Mouse (Mus musculus) cerebellum, adult 11-12 months (tissue): ENCODE measurements around the gene Tmem120b.

Experiments used
- DNase-seq: peaks from one replicate; pipeline ENCODE4 v3.0.0; 2022

Tmem120b gene

DNA sequence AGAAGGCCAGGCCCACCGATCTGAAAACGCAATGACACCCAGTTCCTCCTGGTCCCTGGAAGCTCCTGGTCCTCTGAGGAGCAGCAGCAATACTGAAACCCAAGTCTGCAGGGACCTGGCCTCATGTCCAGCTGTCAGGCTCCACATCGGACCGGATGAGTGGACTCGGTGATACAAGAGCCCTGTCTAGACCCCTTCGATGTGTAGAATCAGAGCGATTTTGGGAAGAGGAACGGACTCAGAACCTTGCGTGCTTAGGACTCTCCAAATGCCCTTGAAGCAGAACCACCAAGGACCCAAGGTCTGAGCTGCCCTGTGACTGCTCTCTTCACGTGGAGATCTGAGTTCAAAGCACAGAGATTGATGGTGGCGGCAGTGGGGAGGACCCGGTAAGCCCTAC is at the start of gene Tmem120b:
Gene Tmem120b (plus strand): TSS at position 301 of the 400 bp plus-strand sequence.
- no peak for DNase-seq

DNA sequence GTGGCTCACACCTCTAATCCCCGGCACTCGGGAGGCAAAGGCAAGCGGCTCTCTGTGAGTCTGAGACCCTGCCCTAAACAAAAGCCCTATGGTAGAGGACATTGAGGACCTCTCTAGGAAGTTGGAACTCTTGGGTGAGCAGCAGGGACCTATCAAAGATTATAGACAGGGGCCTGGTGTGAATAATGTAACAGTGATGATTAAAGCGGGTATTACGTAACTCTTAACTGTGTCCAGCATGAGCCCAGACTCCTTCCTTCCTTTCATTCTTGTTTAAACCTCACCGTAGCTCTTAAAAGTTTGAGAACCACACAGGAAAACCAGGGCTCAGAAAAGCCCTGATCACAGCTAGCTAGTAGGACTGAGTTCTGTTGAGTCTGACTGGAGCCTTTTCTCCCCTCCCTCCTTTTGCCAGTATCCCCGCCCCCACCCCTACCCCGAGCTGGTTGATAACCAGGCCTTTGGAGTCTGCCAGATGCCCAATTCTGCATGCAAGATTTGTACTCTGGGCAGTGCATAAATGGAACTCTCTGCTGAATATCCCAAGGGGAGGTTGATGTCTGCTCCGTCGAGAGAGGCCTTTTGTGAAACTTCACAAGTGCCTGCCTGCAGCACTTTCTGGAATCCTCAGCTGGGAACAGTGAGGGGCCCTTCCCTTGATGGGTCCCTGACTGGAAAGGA is 48.7 kb upstream of the Tmem120b start:
- DNase-seq, result no peak

DNA sequence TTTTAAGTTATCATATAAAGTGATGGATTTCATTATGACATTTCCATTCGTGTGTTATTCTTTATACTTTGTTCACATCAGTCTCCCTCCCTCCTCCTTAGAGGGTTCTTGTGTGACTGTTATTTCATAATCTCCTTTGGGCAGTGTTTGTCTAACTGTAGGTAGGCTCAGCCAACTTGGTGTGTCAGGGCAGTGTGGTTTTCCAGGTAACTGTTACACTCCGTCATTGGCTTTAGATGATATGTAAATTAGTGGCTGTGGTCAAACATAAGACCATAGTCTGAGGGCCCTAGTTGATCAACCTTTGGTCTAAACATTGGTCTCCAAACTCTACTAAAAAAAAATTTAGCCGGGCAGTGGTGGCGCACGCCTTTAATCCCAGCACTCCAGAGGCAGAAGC is 47.8 kb upstream of the Tmem120b start:
- DNase-seq, result no peak

DNA sequence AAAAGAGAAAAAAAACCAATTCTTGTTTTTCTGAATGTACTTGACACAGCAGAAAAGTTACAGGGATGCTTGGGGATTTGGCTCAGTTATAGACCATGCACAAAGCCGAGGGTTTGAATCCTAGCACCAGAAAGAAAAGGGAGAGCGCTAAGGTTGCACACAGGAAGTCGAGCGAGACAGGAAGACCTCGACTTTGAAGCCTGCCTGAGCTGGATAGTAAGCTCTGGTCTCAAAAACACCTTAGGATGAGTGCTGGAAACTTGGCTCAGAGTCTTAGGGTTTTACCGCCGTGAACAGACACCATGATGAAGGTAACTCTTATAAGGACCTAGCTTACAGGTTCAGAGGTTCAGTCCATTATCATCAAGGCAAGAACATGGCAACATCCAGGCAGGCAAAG is 46.8 kb upstream of the Tmem120b start:
- no peak for DNase-seq

DNA sequence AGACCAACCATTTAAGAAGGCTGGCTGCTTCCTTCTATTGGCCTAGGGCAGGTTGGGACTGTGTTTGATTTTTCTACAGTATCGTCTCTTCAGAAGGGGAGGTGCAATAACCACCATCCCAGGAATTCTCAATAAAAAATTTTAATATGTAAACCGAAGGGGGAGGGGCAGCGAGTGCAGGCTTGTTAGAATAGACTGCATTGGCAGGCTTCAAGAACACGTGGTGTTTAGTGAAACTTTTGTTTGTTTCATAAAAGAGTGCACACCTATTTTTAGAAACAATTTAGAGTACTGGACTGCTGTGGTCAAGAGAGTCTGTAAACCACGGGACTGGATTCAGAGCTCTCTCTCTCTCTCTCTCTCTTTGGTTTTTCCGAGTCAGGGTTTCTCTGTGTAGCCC is 45.2 kb upstream of the Tmem120b start:
- DNase-seq, result no peak

GRCm38 (mm10) chr5:123024312-123024711 is 43.9 kb upstream of the Tmem120b start:
- DNase-seq, result no peak

DNA sequence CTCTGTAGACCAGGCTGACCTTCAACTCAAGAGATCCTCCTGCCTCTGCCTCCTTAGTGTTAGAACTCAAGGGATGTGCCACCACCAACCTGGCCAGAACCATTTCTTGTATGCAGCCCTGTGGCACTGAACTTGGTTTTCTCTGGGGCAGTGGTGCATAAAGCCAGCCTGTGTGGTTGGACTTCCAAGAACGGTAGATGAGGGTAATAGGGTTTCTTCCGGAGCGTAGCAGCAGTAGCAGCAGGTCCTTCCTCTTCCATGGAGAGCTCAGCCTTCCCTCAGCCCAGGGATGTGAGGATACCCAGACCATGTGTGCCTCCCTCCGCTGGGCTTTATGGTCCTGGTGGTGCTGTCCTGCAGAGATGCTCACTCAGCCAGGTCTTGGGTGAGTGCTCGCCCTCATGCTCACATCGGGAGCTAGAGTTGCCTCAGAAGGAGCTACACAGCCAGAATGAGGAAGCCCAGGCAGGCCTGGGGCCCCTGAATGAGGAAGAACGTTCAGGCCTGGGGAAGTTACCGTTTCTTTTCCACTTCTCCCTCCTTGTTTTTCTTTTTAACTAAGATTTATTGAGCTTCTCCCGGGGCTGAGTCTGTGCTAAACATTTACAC is 43.1 kb upstream of the Tmem120b start:
- DNase-seq, result no peak

GRCm38 (mm10) chr5:123026414-123026813 is 41.8 kb upstream of the Tmem120b start:
- DNase-seq, result no peak

DNA sequence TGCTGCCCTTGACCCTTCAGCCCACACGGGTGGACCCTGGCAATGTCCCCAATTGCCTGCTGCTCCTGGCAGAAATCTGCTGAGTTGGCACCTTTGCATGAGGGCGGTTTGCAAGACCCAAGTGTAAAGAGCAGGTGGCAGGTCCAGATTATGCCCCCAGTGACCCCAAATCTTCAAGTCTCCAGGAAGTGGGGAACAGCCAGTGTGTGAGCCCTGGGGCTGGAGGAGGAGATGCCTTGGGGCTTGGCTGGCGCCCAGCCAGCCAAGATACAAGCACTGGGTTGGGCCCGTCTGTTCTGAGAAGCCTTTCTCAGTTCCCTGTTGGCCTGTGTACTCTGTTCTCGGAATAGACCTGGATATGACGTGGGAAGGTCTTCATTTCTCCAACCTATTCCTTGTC is 40.8 kb upstream of the Tmem120b start:
- DNase-seq, result no peak

- no peak for DNase-seq
Observed at GRCm38 (mm10) chr5:123029729-123030128, 38.5 kb upstream of the Tmem120b start.

DNA sequence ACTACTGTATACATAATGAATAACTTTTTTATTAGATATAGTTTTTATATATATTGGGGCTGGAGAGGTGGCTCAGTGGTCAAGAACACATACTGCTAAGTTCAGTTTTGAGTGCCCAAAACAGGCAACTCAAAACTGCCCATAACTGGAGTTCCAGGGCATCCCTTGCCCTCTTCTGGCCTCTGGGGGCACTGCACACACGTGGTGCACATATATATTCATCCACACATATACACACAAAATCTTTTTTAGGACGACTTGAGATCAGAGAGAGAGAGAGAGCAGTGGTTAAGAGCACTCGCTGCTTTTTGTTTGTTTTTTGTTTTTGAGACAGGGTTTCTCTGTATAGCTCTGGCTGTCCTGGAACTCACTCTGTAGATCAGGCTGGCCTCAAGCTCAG is 36.9 kb upstream of the Tmem120b start:
- no peak for DNase-seq

DNA sequence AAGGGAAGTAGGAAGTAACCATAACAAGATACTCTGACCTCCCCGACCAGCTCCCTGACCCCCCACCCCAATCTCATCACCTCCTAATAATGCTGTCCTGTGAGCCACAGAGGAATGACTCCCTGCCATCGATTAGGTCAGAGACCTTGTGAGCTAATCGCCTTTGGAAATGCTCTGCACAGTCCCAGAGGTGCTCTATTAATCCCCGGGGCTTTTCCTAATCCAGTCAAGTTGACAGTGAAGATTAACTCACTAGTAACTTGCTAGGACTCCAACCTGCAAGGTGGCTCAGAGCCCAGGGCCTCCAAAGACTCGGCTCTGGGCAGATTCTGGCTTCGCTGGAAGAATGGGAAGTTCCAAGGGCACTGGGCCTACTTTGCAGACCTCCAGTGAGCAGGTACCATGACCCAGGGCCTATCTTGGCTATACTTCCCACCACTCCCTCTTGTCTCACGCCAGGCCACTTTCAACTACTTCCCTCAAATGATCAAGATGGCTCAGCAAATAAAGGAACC is 34.5 kb upstream of the Tmem120b start:
- no peak for DNase-seq

DNA sequence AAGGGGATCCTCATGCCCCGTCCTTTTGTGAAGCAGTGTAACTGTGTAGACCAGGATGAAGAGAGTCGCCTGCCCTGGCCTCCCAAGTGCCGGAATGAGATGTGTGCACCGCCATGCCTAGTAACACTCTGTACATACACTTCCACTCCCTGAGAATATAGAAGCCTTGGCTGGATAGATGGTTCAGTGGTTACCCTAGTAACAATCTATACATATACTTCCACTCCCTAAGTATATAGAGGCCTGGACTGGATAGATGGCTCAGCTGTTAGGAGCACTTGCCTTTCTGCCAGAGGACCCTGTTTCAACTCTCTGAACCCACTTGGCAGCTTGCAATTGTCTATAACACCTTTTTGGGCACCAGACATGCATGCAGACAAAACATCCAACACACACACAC is 33.1 kb upstream of the Tmem120b start:
- DNase-seq, result no peak

- DNase-seq, result no peak
Observed at GRCm38 (mm10) chr5:123035564-123035963, 32.7 kb upstream of the Tmem120b start.

DNA sequence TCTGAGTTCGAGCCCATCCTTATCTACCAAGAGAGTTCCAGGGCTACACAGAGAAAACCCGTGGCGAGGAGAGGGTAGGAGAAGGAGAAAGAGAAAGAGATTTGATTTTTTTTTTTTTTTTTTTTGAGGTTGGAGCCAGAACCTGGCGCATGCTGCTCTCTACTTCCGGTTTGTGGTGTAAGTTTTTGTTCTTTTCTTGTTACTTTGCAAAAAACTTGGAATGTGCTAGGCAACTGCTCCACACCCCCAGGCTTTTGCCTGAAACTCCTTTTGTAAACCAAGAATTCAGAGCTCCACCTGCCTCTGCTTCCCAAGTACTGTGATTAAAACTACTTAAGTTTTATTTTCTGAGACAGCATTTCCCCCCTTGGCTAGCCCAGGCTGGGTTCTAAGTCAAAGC is 30.1 kb upstream of the Tmem120b start:
- no peak for DNase-seq

DNA sequence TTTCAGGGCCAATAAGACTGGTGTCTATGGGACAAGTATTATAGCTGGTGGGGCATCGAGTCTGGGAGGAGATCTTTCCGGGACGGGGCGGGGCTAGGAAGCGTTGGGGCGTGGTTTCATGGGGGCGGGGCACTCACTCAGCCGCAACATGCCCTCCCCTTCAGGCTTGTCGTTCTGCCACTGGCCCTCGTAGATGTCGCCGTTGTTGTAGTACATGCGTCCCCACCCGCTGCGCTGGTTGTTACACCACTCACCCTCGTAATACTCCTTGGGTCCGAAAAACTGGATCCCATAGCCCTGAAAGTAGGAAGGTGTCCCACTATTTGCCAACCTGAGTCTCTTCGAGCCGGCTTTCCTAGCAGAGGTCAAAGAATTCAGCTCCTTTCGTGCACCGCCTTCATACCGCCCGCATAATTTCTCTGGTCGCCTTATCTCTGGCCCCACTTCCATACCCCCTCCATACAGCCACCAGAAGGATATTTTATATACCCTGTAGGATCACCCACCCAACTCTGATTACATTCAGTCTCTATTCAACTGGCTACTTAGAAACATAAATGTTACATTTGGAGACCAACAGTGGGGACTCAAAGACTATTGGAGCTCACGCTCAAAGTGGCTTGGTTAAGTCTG is 29.0 kb upstream of the Tmem120b start:
- DNase-seq, result no peak

DNA sequence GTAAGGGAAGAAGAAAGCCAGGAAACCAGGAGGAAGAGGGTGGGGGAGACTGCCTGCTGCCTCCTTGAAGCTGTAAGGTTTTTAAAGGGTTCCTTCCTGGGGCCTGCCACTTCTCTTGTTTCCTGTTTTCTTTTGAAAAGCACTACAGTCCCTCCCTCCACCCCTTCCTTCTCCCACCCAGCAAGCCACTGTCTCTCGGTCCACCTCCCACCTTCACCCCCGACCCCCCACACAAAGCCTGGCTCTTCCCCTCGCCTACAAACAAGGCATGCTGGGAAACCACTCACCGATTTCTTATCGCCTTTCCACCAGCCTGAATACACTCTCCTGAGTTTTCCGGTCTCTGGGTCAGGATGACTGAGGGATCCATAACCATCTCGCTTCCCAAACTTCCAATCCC is 27.4 kb upstream of the Tmem120b start:
- DNase-seq, result no peak

GRCm38 (mm10) chr5:123043856-123044255 is 24.4 kb upstream of the Tmem120b start:
- DNase-seq, result no peak

- DNase-seq, result no peak
Observed at GRCm38 (mm10) chr5:123045561-123046295, 22.5 kb upstream of the Tmem120b start.

DNA sequence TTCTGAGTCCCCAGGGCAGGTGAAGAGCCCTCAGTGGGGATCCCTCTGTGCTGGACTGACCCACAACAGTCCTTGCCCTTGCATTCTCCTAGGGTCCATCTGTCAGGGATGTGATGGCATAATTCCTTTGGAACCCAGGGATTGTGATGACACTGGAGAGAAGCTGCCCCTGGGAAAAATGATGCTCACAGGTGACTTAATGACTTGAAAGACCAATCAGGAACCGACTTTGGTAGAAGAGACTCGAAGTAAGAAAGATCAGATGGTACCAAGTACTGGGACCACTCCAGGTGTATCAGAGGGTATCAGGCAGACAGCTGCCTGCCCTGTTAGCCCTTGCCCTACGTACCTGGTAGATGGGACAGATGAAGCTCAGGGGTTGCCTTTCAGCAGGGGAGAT is 21.3 kb upstream of the Tmem120b start, which contains the start of gene Morn3:
Gene Morn3 (minus strand): TSS at position 101 of the 400 bp plus-strand sequence.
- no peak for DNase-seq

DNA sequence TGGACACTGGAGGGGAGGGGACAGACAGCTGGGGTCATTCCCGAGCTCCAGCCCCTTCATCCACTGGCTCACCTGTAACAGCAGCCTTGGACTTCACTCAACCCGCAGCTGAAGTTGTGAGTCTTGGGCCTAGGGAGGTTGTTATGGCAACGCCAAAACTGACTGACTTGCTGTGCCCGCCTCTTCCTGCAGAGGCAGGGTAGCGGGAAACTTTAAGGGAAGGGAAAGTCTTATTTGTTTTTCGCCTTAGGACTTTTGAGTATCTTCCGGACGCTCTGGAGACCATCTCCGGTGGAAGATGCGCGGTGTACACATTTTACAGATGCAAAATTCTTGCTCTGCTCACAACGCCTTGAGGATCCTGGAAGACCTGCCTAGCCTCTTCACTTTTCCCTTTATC is 18.9 kb upstream of the Tmem120b start:
- DNase-seq, result no peak

- peak; percentile 56 for DNase-seq
Observed at GRCm38 (mm10) chr5:123050918-123051317, 17.3 kb upstream of the Tmem120b start.

GRCm38 (mm10) chr5:123051736-123052135 is 16.5 kb upstream of the Tmem120b start:
- DNase-seq, result no peak
